Mouse (Mus musculus): Measurements from ENCODE around the gene Sdccag8. TPM values are rescaled to one million over a fixed set of nuclear protein-coding genes. Genes with fewer than 3 reads are reported as not detected.

Sdccag8 gene
- polyA plus RNA-seq, 1 experiment: 4.0 TPM

DNA sequence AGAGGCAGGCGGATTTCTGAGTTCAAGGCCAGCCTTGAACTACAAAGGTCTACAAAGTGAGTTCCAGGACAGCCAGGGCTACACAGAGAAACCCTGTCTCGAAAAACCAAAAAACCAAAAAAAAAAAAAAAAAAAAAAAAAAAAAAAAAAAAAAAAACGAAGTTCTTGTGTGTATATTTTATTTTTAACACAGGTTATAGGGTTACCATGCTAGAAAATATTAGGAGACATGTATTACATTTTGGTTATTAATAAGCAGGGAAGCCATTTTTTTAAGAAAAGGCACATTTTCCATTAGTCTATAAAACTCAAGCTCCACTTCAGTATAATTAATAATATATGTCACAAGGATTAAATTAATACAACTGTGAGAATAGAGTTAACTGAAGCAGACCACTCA is 2.6 kb upstream of the Sdccag8 start:
- H3K4me3 ChIP-seq (ENCODE audit: extremely low read depth, insufficient read depth, insufficient read length): no peak overlapping the region
- peaks cover 6% of the 10 kb centered on the region for H3K4me1 ChIP-seq (ENCODE audit: control insufficient read depth, insufficient read depth, insufficient read length)
- no peak overlapping the region for H3K27ac ChIP-seq (ENCODE audit: insufficient read depth, low read length)
- H3K36me3 ChIP-seq (ENCODE audit: control insufficient read depth, insufficient read depth, low read length): no peaks in the 10 kb centered on the region
- TF ChIP-seq CTCF (IDR thresholded peaks at IDR 0.05; ENCODE audit: extremely low read depth, insufficient read depth, insufficient read length, insufficient replicate concordance) (no peak), POLR2A (IDR thresholded peaks at IDR 0.05; ENCODE audit: low read depth, low read length) (no peak)
- H3K27me3 ChIP-seq (ENCODE audit: control insufficient read depth, insufficient read depth, low read length): no peaks in the 10 kb centered on the region
- 70% methylated on average over 3 of the region's 3 CpGs for WGBS
- no peak for DNase-seq (ENCODE audit: low read depth in 1 of 2, low spot score in 2 of 2)

DNA sequence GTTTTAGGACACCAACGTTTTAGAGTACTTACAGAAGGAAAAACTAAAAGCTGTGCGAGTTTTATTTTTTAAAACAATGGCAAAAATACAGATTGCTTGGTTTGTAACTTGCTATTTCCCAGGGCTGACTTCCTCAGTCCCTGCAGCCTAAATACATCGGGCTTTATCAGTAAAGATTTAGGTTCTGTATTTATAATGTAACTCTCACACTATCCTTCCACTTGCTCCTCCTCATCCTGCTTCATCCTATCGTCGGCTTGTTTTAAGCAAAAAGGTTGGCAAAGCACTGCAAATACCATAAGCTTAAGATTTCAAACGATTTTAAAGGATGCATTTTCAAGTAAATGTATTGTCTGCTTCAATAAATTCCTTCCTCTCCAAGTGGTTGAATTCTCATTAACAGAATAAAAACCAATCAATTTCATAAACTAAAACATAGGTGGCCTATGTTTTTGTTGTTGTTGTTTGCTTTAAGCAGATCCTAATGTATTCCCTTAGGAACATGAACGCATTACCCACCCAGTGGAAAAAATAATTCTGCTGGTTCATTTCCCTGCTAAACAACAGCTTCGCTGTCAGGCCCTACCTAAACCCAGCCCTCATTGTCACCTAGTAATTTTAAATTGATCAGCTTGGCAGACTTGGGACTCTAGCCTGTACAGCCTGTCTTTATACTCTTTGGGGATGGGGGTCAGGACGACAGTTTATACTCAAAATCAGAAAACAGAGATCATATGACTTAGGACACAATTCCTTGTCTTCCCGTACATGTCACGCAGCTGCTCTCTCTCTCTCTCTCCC is 1.8 kb upstream of the Sdccag8 start:
- WGBS: 14% methylated on average over 11 of the region's 11 CpGs
- H3K4me3 ChIP-seq (ENCODE audit: extremely low read depth, insufficient read depth, insufficient read length): peak overlapping the region; percentile 70
- peaks cover 6% of the 10 kb centered on the region for H3K4me1 ChIP-seq (ENCODE audit: control insufficient read depth, insufficient read depth, insufficient read length)
- DNase-seq (ENCODE audit: low read depth in 1 of 2, low spot score in 2 of 2): no peak
- TF ChIP-seq CTCF (IDR thresholded peaks at IDR 0.05; ENCODE audit: extremely low read depth, insufficient read depth, insufficient read length, insufficient replicate concordance) (no peak), POLR2A (IDR thresholded peaks at IDR 0.05; ENCODE audit: low read depth, low read length) (no peak)
- peak overlapping the region; percentile 83 for H3K27ac ChIP-seq (ENCODE audit: insufficient read depth, low read length)
- no peaks in the 10 kb centered on the region for H3K27me3 ChIP-seq (ENCODE audit: control insufficient read depth, insufficient read depth, low read length)
- no peaks in the 10 kb centered on the region for H3K36me3 ChIP-seq (ENCODE audit: control insufficient read depth, insufficient read depth, low read length)

DNA sequence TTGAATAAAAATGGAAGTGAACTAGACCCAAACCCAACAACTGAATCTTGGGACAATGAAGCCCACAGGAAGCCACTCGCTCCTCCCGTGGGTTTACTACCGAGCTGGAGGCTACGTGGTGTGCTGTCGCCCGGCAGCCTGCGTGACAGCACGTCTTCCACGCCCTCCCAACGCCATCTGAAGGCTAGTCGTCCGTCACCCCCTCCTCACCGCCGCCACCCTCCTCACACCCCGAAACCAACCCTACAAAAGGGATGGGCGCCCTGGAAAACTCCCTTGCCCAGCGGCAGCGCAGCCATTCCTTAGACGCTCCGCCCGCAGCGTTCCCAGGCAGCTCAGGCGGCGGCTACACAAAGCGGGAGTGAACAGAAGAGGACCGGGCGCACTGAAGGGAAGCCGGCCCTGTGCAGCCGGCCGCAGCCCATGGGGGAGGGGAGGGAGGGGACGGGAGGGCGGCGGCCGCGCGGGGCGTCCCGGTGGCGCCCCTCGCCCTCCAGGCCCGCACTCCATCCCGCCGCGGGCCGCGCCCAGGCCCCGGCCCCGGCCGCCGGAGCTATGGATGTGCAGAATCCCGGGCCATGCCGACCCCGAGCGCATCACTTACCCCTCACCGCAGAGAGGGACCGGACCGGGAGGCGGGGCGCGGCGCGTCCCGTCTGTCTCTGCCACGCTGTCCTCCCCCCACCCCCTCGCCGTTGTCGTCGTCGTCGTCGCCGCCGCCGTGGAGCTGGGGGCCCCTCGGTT is 996 bp upstream of the Sdccag8 start:
- DNase-seq (ENCODE audit: low read depth in 1 of 2, low spot score in 2 of 2): peak in 1 of 2 experiments; percentile 42
- TF ChIP-seq CTCF (IDR thresholded peaks at IDR 0.05; ENCODE audit: extremely low read depth, insufficient read depth, insufficient read length, insufficient replicate concordance) (no peak), POLR2A (IDR thresholded peaks at IDR 0.05; ENCODE audit: low read depth, low read length) (no peak)
- Histone ChIP-seq H3K36me3 (ENCODE audit: control insufficient read depth, insufficient read depth, low read length) (no peaks in the 10 kb centered on the region), H3K4me1 (ENCODE audit: control insufficient read depth, insufficient read depth, insufficient read length) (peaks cover 8% of the 10 kb centered on the region), H3K27ac (ENCODE audit: insufficient read depth, low read length) (peak overlapping the region; percentile 83), H3K27me3 (ENCODE audit: control insufficient read depth, insufficient read depth, low read length) (no peaks in the 10 kb centered on the region), H3K4me3 (ENCODE audit: extremely low read depth, insufficient read depth, insufficient read length) (peak overlapping the region; percentile 70)
- WGBS: under 1% methylated on average over 74 of the region's 75 CpGs

DNA sequence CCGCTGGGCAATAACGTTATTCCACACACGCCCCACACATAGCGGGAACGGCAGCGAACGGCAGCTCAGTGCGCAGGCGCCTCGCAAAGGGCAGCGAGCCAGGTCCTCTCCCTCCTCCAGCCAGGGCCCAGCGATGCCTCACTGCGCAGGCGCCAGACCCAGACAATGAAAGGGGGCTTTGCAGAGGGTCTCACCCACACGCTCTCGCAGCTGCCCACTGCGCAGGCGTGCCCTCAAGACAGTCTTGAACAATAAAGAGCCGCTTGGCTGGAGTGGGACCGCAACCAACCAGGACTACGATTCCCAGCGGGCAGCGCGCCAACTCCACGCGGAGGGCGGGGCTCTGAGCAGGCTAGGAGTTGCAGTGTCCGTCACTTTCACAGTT is 432 bp upstream of the Sdccag8 start, which contains the start of gene Cep170:
Gene Cep170, minus strand, starts transcription at position 32 of the 385 bp plus-strand sequence.
- H3K4me3 ChIP-seq (ENCODE audit: extremely low read depth, insufficient read depth, insufficient read length): peak within 1 kb of the TSS; percentile 70
- peaks cover 12% of the 10 kb centered on the region for H3K4me1 ChIP-seq (ENCODE audit: control insufficient read depth, insufficient read depth, insufficient read length)
- DNase-seq (ENCODE audit: low read depth in 1 of 2, low spot score in 2 of 2): peak; percentile 70 to 86
- no peaks in the 10 kb centered on the region for H3K27me3 ChIP-seq (ENCODE audit: control insufficient read depth, insufficient read depth, low read length)
- H3K27ac ChIP-seq (ENCODE audit: insufficient read depth, low read length): peak within 1 kb of the TSS; percentile 83
- WGBS: under 1% methylated on average over 28 of the region's 28 CpGs
- no peak for TF ChIP-seq CTCF (IDR thresholded peaks at IDR 0.05; ENCODE audit: extremely low read depth, insufficient read depth, insufficient read length, insufficient replicate concordance)
- TF ChIP-seq POLR2A (IDR thresholded peaks at IDR 0.05; ENCODE audit: low read depth, low read length): peak; percentile 23; the same call in 1 of the 2 replicates
- no peaks in the 10 kb centered on the region for H3K36me3 ChIP-seq (ENCODE audit: control insufficient read depth, insufficient read depth, low read length)

DNA sequence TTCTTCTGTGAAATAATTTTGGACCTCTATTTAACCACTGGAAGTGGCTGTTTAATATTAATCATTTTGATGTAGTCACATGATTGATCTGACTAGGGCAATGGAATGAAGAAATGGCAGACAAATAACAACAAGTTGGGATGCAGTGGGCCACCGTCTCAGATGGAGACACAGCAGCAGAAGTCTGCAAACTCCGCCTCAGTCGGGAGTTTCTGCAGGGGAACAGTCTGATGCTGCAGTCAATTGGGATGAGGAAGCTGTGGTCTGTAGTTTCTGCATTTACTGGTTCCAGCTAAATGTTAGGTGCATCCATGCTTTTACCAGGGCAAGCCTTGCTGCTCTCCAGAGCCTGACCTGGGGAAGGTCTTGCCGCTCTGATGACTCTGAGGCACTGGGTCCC is 2.3 kb downstream of the Sdccag8 start:
- Histone ChIP-seq H3K27ac (ENCODE audit: insufficient read depth, low read length) (no peak overlapping the region), H3K27me3 (ENCODE audit: control insufficient read depth, insufficient read depth, low read length) (no peaks in the 10 kb centered on the region), H3K4me3 (ENCODE audit: extremely low read depth, insufficient read depth, insufficient read length) (no peak overlapping the region), H3K4me1 (ENCODE audit: control insufficient read depth, insufficient read depth, insufficient read length) (peaks cover 6% of the 10 kb centered on the region; the same call in 1 of the 2 replicates), H3K36me3 (ENCODE audit: control insufficient read depth, insufficient read depth, low read length) (no peaks in the 10 kb centered on the region)
- TF ChIP-seq POLR2A (IDR thresholded peaks at IDR 0.05; ENCODE audit: low read depth, low read length): no peak
- no peak for DNase-seq (ENCODE audit: low read depth in 1 of 2, low spot score in 2 of 2)
- 53% methylated on average over 4 of the region's 4 CpGs for WGBS

DNA sequence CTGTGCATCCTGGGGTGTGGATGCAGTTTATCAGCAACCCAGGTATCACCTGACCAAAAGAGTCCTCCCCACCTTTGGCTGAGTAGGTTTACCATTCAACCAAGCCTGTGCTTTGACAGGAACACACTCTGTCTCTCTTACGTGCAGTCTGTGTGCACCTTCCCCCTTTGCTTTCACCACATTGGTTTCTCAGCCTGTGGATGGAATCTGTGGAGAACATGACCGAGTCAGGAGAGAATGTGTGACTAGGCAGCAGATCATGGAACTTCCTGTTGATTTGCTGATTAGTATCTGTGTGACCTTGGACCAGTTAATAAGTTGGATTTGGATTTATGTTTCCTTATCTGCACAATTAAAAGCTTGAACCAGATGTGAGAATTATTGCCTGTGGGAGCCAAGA is 3.7 kb downstream of the Sdccag8 start:
- Histone ChIP-seq H3K27ac (ENCODE audit: insufficient read depth, low read length) (no peak overlapping the region), H3K4me1 (ENCODE audit: control insufficient read depth, insufficient read depth, insufficient read length) (peaks cover 6% of the 10 kb centered on the region; the same call in 1 of the 2 replicates), H3K27me3 (ENCODE audit: control insufficient read depth, insufficient read depth, low read length) (no peaks in the 10 kb centered on the region), H3K4me3 (ENCODE audit: extremely low read depth, insufficient read depth, insufficient read length) (no peak overlapping the region), H3K36me3 (ENCODE audit: control insufficient read depth, insufficient read depth, low read length) (no peaks in the 10 kb centered on the region)
- TF ChIP-seq CTCF (IDR thresholded peaks at IDR 0.05; ENCODE audit: extremely low read depth, insufficient read depth, insufficient read length, insufficient replicate concordance): no peak
- no peak for TF ChIP-seq POLR2A (IDR thresholded peaks at IDR 0.05; ENCODE audit: low read depth, low read length)
- 53% methylated on average over 2 of the region's 2 CpGs for WGBS
- DNase-seq (ENCODE audit: low read depth in 1 of 2, low spot score in 2 of 2): no peak
